Mouse (Mus musculus) embryonic fibroblast, embryonic 13.5 days (primary cell): ENCODE measurements at regions not wholly inside any gene's neighbourhood (a gene's known extent, or its start where the extent isn't known, plus 50 kb on each side); places are given as distances from the start of the nearest gene placed in this dataset.

Source experiments
- CTCF ChIP-seq: IDR thresholded peaks from 2 replicates; pipeline ENCODE4 v1.5.1; 2011; ENCODE audit warnings: mild to moderate bottlenecking, control low read depth, low read length, moderate library complexity, borderline replicate concordance; ENCODE audit not compliant: insufficient read depth
- POLR2A ChIP-seq: IDR thresholded peaks from 2 replicates; pipeline ENCODE4 v1.6.1; 2011; ENCODE audit warnings: low read depth, mild to moderate bottlenecking, control low read depth, low read length, moderate library complexity

DNA sequence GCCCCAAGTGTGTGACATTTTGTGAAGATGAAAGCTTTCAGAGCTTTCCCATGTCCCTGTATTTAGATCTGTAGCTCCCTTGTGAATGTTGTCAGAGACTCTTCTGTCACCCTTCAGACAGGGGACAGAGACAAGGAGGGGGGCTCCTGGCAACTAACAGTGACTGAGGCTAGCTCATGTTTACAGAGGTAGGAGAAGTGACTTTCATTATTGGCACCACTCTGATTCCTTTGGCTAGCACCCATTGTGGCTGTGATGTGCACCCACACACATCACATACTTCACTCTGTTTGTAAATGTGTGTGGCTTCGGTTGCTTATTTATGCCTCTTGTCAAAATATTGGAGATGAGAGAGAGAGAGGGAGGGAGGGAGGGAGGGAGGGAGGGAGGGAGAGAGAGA, 93.4 kb downstream of the Plekhb2 start:
- no peak for TF ChIP-seq CTCF
- TF ChIP-seq POLR2A = no peak
